Mouse (Mus musculus): ENCODE data around the gene Traf7.

DNA sequence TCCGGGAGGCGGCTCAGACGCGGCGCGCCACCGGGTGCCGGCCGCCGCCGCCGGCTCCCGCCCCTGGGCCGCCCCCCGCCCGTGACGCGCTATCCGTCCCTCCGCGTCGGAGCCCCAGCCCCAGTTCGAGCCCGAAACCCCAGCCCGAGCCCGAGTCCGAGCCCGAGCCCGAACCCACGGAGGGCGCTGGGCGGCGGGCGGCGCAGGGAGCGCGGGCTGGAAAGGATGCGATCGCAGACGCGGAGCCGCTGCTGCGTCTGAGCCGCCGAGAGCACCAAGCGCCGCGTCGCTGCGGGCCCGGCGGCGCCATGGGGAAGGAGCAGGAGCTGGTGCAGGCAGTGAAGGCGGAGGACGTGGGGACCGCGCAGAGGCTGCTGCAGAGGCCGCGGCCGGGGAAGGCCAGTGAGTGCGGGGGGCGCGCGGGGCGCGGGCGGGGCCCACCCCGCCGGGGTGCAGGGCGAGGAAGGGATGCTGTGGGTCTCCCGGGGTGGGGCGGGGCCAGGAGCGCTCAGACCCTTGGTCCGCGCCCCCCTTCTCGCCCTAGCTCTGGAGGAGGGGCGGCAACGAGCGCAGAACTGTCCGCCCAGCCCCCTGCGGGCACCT, 39.0 kb downstream of the Traf7 start:
- no peak for TF ChIP-seq CTCF (IDR thresholded peaks at IDR 0.05; ENCODE audit: control insufficient read depth, insufficient read depth, low read length)
- no peak for TF ChIP-seq POLR2A (IDR thresholded peaks at IDR 0.05; ENCODE audit: borderline replicate concordance, control insufficient read depth, low read depth, low read length)
